ENCODE assay signal across 18 mouse cellular contexts in genomic region chr5:4731743-4732215, GRCm38 (mm10). TPM values are rescaled to one million over a fixed set of nuclear protein-coding genes. Genes with fewer than 3 reads are reported as not detected.
DNase-seq lines count a peak whose midpoint lies in the region; ATAC-seq and TF ChIP-seq lines count a peak whose summit lies in the region.
"Had no signal": no experiment of that assay in that cellular context is flagged by ENCODE, and none has a peak within 500 bp of the region (broad histone marks: within the 10 kb centered on the region; RNA-seq: fewer than 3 reads in every experiment).

No protein-coding gene starts in this region.

- H3K4me3 ChIP-seq in midbrain, embryonic 11.5 days (ENCODE audit: low read depth, low read length), result no peak overlapping the region
- H3K4me3 ChIP-seq in midbrain, postnatal 0 days (ENCODE audit: low read depth, low read length), result no peak overlapping the region
- H3K4me3 ChIP-seq in hindbrain, embryonic 13.5 days, result no peak overlapping the region
- no peak overlapping the region for H3K4me3 ChIP-seq in midbrain, embryonic 15.5 days
- H3K4me3 ChIP-seq: left cerebral cortex, adult 2 months had no signal

- WGBS in midbrain, embryonic 11.5 days, result 58% methylated on average over 5 of the region's 5 CpGs
- 40% methylated on average over 5 of the region's 5 CpGs for WGBS in midbrain, postnatal 0 days
- 29% methylated on average over 5 of the region's 5 CpGs for WGBS in hindbrain, embryonic 13.5 days
- 31% methylated on average over 5 of the region's 5 CpGs for WGBS in midbrain, embryonic 15.5 days

- H3K27ac ChIP-seq in midbrain, embryonic 11.5 days (ENCODE audit: low read depth, low read length), result no peak overlapping the region
- H3K27ac ChIP-seq in midbrain, postnatal 0 days (ENCODE audit: low read depth, low read length), result no peak overlapping the region
- H3K27ac ChIP-seq in hindbrain, embryonic 13.5 days, result peak overlapping the region; percentile 25; the same call in 1 of the 2 replicates
- H3K27ac ChIP-seq in midbrain, embryonic 15.5 days, result no peak overlapping the region
- H3K27ac ChIP-seq: left cerebral cortex, adult 2 months; stomach, postnatal 0 days had no signal

- no peak overlapping the region for H3K9ac ChIP-seq in midbrain, embryonic 11.5 days (ENCODE audit: low read length)
- no peak overlapping the region for H3K9ac ChIP-seq in midbrain, postnatal 0 days (replicated peaks; ENCODE audit: low read length, poor library complexity, severe bottlenecking)
- H3K9ac ChIP-seq in hindbrain, embryonic 13.5 days, result no peak overlapping the region
- H3K9ac ChIP-seq in midbrain, embryonic 15.5 days, result no peak overlapping the region
- H3K9ac ChIP-seq: liver, postnatal 0 days had no signal

- peaks cover 3% of the 10 kb centered on the region; the same call in 1 of the 2 replicates for H3K4me1 ChIP-seq in midbrain, embryonic 11.5 days (ENCODE audit: control insufficient read depth, insufficient read depth, low read length)
- peaks cover 4% of the 10 kb centered on the region; the same call in 1 of the 2 replicates for H3K4me1 ChIP-seq in midbrain, postnatal 0 days (ENCODE audit: insufficient read depth, low read length)
- H3K4me1 ChIP-seq in hindbrain, embryonic 13.5 days (replicated peaks), result peaks cover 21% of the 10 kb centered on the region
- peaks cover 14% of the 10 kb centered on the region for H3K4me1 ChIP-seq in midbrain, embryonic 15.5 days

- no peak overlapping the region for H3K4me2 ChIP-seq in midbrain, embryonic 11.5 days
- H3K4me2 ChIP-seq in midbrain, postnatal 0 days (ENCODE audit: low read depth, low read length, poor library complexity, severe bottlenecking), result no peak overlapping the region
- no peak overlapping the region for H3K4me2 ChIP-seq in hindbrain, embryonic 13.5 days
- no peak overlapping the region for H3K4me2 ChIP-seq in midbrain, embryonic 15.5 days

- no peaks in the 10 kb centered on the region for H3K27me3 ChIP-seq in midbrain, embryonic 11.5 days (ENCODE audit: control insufficient read depth, insufficient read depth, low read length)
- H3K27me3 ChIP-seq in midbrain, postnatal 0 days (ENCODE audit: insufficient read depth, low read length), result no peaks in the 10 kb centered on the region
- peaks cover 12% of the 10 kb centered on the region for H3K27me3 ChIP-seq in hindbrain, embryonic 13.5 days
- H3K27me3 ChIP-seq in midbrain, embryonic 15.5 days (replicated peaks), result no peaks in the 10 kb centered on the region

- no peaks in the 10 kb centered on the region for H3K36me3 ChIP-seq in midbrain, embryonic 11.5 days (ENCODE audit: control insufficient read depth, insufficient read depth, low read length)
- no peaks in the 10 kb centered on the region for H3K36me3 ChIP-seq in midbrain, postnatal 0 days (ENCODE audit: insufficient read depth, low read length)
- H3K36me3 ChIP-seq in hindbrain, embryonic 13.5 days, result no peaks in the 10 kb centered on the region
- H3K36me3 ChIP-seq in midbrain, embryonic 15.5 days (replicated peaks), result no peaks in the 10 kb centered on the region

- TF ChIP-seq CTCF in midbrain, postnatal 0 days (IDR thresholded peaks at IDR 0.05), result no peak

- peak; percentile 12 for DNase-seq in embryo, embryonic 10.5 days (ENCODE audit: low spot score)
- no peak for DNase-seq in embryo, embryonic 9.5 days (ENCODE audit: extremely low spot score)
- DNase-seq in midbrain, embryonic 11.5 days (ENCODE audit: low spot score, missing footprints), result no peak
- no peak for DNase-seq in midbrain, postnatal 0 days (ENCODE audit: low spot score)
- DNase-seq in adrenal gland, postnatal 4 days (ENCODE audit: low spot score in 2 of 2), result no peak
- DNase-seq: adrenal gland, adult 8-10 months; cerebellum, adult 11 months; cerebellum, postnatal 14 days; left cerebral cortex, postnatal 4 days; liver; liver, postnatal 0 days; lung, postnatal 10 days; right cerebral cortex, postnatal 4 days had no signal

- peak; percentile 77 for ATAC-seq in midbrain, embryonic 11.5 days (ENCODE audit: low FRiP score)
- ATAC-seq in midbrain, postnatal 0 days (ENCODE audit: low FRiP score), result no peak
- peak; percentile 88 for ATAC-seq in hindbrain, embryonic 13.5 days (ENCODE audit: low FRiP score)
- peak; percentile 90 for ATAC-seq in midbrain, embryonic 15.5 days (replicated peaks)
- no peak for ATAC-seq in inflammation-experienced regulatory T-cells, adult 6 months

- H3K9me3 ChIP-seq in midbrain, embryonic 11.5 days (ENCODE audit: control insufficient read depth, low read length), result no peaks in the 10 kb centered on the region
- H3K9me3 ChIP-seq in midbrain, postnatal 0 days (ENCODE audit: low read length), result no peaks in the 10 kb centered on the region
- no peaks in the 10 kb centered on the region for H3K9me3 ChIP-seq in hindbrain, embryonic 13.5 days
- H3K9me3 ChIP-seq in midbrain, embryonic 15.5 days, result no peaks in the 10 kb centered on the region

RNA-seq across cellular contexts. Expression of gene Fzd1, which starts 26.1 kb away (rescaled TPM):
- 26.5 and 26.9 TPM in 2 replicates for polyA plus RNA-seq in midbrain, embryonic 11.5 days (2014; fragmentation: Nextera tagmentation; extraction: Ambion mirVana)
- total RNA-seq in midbrain, postnatal 0 days (2014; rRNA removed), result 105 and 112 TPM in 2 replicates
- 14.1 and 16.2 TPM in 2 replicates for polyA plus RNA-seq in midbrain, postnatal 0 days (2015; fragmentation: Nextera tagmentation; extraction: Ambion mirVana)
- 10.0 and 10.3 TPM in 2 replicates for polyA plus RNA-seq in hindbrain, embryonic 13.5 days (2015; fragmentation: Nextera tagmentation; extraction: Ambion mirVana)
- 33.2 and 38.9 TPM in 2 replicates for polyA plus RNA-seq in midbrain, embryonic 15.5 days (2015; fragmentation: Nextera tagmentation; extraction: Ambion mirVana)
- 10 to 100 TPM; 23.2 to 32.7 TPM for total RNA-seq in adrenal gland, postnatal 4 days (2021)
- not detected for polyA plus RNA-seq in inflammation-experienced regulatory T-cells, adult 6 months (2017; shearing (Covaris generic))

Comparison
In these comparisons a context has a peak if more than half of its experiments do, and no peak if none do; other contexts are left out.
1. ATAC-seq: peak in midbrain, embryonic 11.5 days (single experiment), hindbrain, embryonic 13.5 days (single experiment) and midbrain, embryonic 15.5 days (single experiment); none in midbrain, postnatal 0 days (single experiment) and inflammation-experienced regulatory T-cells, adult 6 months (single experiment).
2. RNA of gene Fzd1, which starts 26.1 kb away (polyA plus RNA-seq): 33.2 to 38.9 TPM in midbrain, embryonic 15.5 days, 26.5 to 26.9 TPM in midbrain, embryonic 11.5 days, 14.1 to 16.2 TPM in midbrain, postnatal 0 days and 10.0 to 10.3 TPM in hindbrain, embryonic 13.5 days; not detected in inflammation-experienced regulatory T-cells, adult 6 months; every median in the first group is over 10 times any median in the second.